8 mouse cellular contexts compared by ENCODE assay signal in genomic region chr5:137287032-137287952, GRCm38 (mm10). TPM values are rescaled to one million over a fixed set of nuclear protein-coding genes. Genes with fewer than 3 reads are reported as not detected.
DNase-seq lines count a peak whose midpoint lies in the region; ATAC-seq lines count a peak whose summit lies in the region.

Gene Ache (plus strand): TSS chr5:137287519.

- 2% methylated on average over 40 of the region's 40 CpGs for WGBS in liver, embryonic 11.5 days

- peak within 1 kb of the TSS; percentile 99 for H3K4me2 ChIP-seq in liver, embryonic 11.5 days

- peak; percentile 35 for ATAC-seq in frontal cortex, adult (ENCODE audit: low TSS enrichment)
- peak; percentile 27 for ATAC-seq in inflammation-experienced regulatory T-cells, adult 6 months
- ATAC-seq in liver, embryonic 11.5 days (replicated peaks; ENCODE audit: low FRiP score), result no peak

- H3K27ac ChIP-seq in liver, embryonic 11.5 days (ENCODE audit: low read depth, low read length), result peak within 1 kb of the TSS; percentile 100

- H3K36me3 ChIP-seq in liver, embryonic 11.5 days (ENCODE audit: control insufficient read depth, insufficient read depth, low read length), result 0 out of 2 replicates have a peak, but pooled peaks cover 2% of the 10 kb centered on the region

- peak within 1 kb of the TSS; percentile 68 for H3K4me3 ChIP-seq in liver, embryonic 11.5 days (ENCODE audit: low read depth, low read length)

- peak within 1 kb of the TSS; percentile 87 for H3K9ac ChIP-seq in liver, embryonic 11.5 days (ENCODE audit: low read depth, low read length)

- H3K4me1 ChIP-seq in liver, embryonic 11.5 days (replicated peaks; ENCODE audit: control insufficient read depth, insufficient read depth, low read length), result peaks cover 38% of the 10 kb centered on the region

- H3K27me3 ChIP-seq in liver, embryonic 11.5 days (replicated peaks; ENCODE audit: control insufficient read depth, insufficient read depth, low read length), result peaks cover 31% of the 10 kb centered on the region

- no peaks in the 10 kb centered on the region for H3K9me3 ChIP-seq in liver, embryonic 11.5 days (ENCODE audit: control insufficient read depth, low read length)

- DNase-seq in 416B (ENCODE audit: low read depth) (peak; percentile 44), adipocyte (ENCODE audit: low spot score) (no peak)
- peak; percentile 65 for DNase-seq in CD4-positive, CD25-positive, alpha-beta regulatory T cell, adult 2 months (ENCODE audit: low read depth, low spot score)
- peak; percentile 89 for DNase-seq in cerebellum, adult 9-10 months
- peak; percentile 65 for DNase-seq in liver, embryonic 11.5 days (ENCODE audit: low spot score)
- DNase-seq in right cerebral cortex, postnatal 10 days (ENCODE audit: low spot score in 2 of 2), result peak; percentile 87 to 91

RNA-seq across cellular contexts. Expression of gene Ache, which starts in this region (rescaled TPM):
- polyA plus RNA-seq in inflammation-experienced regulatory T-cells, adult 6 months (2017; shearing (Covaris generic)), result not detected
- polyA plus RNA-seq in liver, embryonic 11.5 days (2014; fragmentation: Nextera tagmentation; extraction: Ambion mirVana), result 22.7 and 23.3 TPM in 2 replicates

Comparison
In these comparisons a context has a peak if more than half of its experiments do, and no peak if none do; other contexts are left out.
1. RNA of gene Ache (polyA plus RNA-seq): 22.7 to 23.3 TPM in liver, embryonic 11.5 days; not detected in inflammation-experienced regulatory T-cells, adult 6 months; every median in the first group is over 10 times any median in the second.
2. Peak in ATAC-seq in inflammation-experienced regulatory T-cells, adult 6 months; RNA of the gene not detected or under 1 TPM.